Mouse (Mus musculus) ES-E14 (cell line): ENCODE results near the gene Rtel1. TPM values are rescaled to one million over a fixed set of nuclear protein-coding genes. Genes with fewer than 3 reads are reported as not detected.
A peak's percentile ranks its signal among the peaks of the same experiment; 100 is the strongest.

Experiments
- DNase-seq: peaks from one replicate; pipeline ENCODE4 v3.0.0-alpha.2; 2013; ENCODE audit warnings: low read depth, low spot score
- H3K27ac ChIP-seq: 2 replicates; pipeline ENCODE4 v1.5.1; 2012; ENCODE audit warnings: low read depth, mild to moderate bottlenecking, low read length, moderate library complexity, mixed read lengths; ENCODE audit not compliant: poor library complexity, insufficient read depth, severe bottlenecking
- H3K36me3 ChIP-seq: 2 replicates; pipeline ENCODE4 v1.6.1; 2012; ENCODE audit warnings: mild to moderate bottlenecking, low read length, moderate library complexity, mixed read lengths; ENCODE audit not compliant: control insufficient read depth, poor library complexity, insufficient read depth, severe bottlenecking
- H3K4me1 ChIP-seq, 2 experiments: fragments of 150-350 bp in 1 of 2; sonication (generic) in 1 of 2; 2 replicates each; pipeline ENCODE4 v1.6.1; 2012; ENCODE audit warnings: low read length in 2 of 2, mild to moderate bottlenecking in 1 of 2, mixed read lengths in 1 of 2; ENCODE audit not compliant: control insufficient read depth in 2 of 2, insufficient read depth in 2 of 2, poor library complexity in 1 of 2
- H3K4me3 ChIP-seq, 2 experiments: fragments of 150-350 bp in 1 of 2; sonication (generic) in 1 of 2; 2 replicates each; pipeline ENCODE4 v1.5.1; 2012; ENCODE audit warnings: low read length in 2 of 2, low read depth in 1 of 2, mild to moderate bottlenecking in 1 of 2, mixed read lengths in 1 of 2; ENCODE audit not compliant: insufficient read depth in 1 of 2, poor library complexity in 1 of 2, severe bottlenecking in 1 of 2
- H3K9ac ChIP-seq: 2 replicates; pipeline ENCODE4 v1.6.1; 2012; ENCODE audit warnings: low read depth, mild to moderate bottlenecking, low read length, mixed read lengths; ENCODE audit not compliant: poor library complexity, insufficient read depth, severe bottlenecking
- H3K9me3 ChIP-seq: fragments of 150-350 bp; sonication (generic); 2 replicates; pipeline ENCODE4 v1.6.1; 2012; ENCODE audit warnings: low read depth, mild to moderate bottlenecking, low read length; ENCODE audit not compliant: control insufficient read depth, insufficient read depth
- CHD2 ChIP-seq: IDR thresholded peaks from 2 replicates; pipeline ENCODE4 v1.6.1; 2014; ENCODE audit warnings: mild to moderate bottlenecking, low read depth, low read length, inconsistent platforms
- HCFC1 ChIP-seq: IDR thresholded peaks from 2 replicates; pipeline ENCODE4 v1.6.1; 2012; ENCODE audit warnings: low read length, inconsistent platforms, borderline replicate concordance; ENCODE audit not compliant: insufficient read depth
- MAFK ChIP-seq: IDR thresholded peaks from 2 replicates; pipeline ENCODE4 v1.6.1; 2014; ENCODE audit warnings: mild to moderate bottlenecking, low read depth, low read length, inconsistent platforms; ENCODE audit not compliant: insufficient read depth
- ZC3H11A ChIP-seq: IDR thresholded peaks from 2 replicates; pipeline ENCODE4 v1.6.1; 2012; ENCODE audit warnings: low read depth, mild to moderate bottlenecking, inconsistent platforms, low read length, borderline replicate concordance
- ZNF384 ChIP-seq: IDR thresholded peaks from 2 replicates; pipeline ENCODE4 v1.6.1; 2012; ENCODE audit warnings: low read depth, low read length, inconsistent platforms
- in situ Hi-C, 2 experiments: fragments of 600-800 bp; cut with MboI; formaldehyde crosslinking; loops; one replicate each; pipeline ENCODE4 v1.15.1; 2025; ENCODE audit warnings: low sequenced_read_pairs in 2 of 2, inconsistent platforms in 1 of 2; ENCODE audit not compliant: unreplicated experiment in 2 of 2
- total RNA-seq: library from RNA; depleted of rRNA; stranded (reverse); fragments of 300-350 nt; gene quantifications from 2 replicates; pipeline ENCODE4 v1.2.3, GENCODE M21; 2012

The Rtel1 gene
- total RNA-seq, 1 experiment: 133 TPM

- in situ Hi-C loops: no loop called here
- Histone ChIP-seq H3K4me1 (no peaks in the 10 kb centered on the region), H3K4me3 (no peak overlapping the region), H3K27ac (no peak overlapping the region), H3K36me3 (no peaks in the 10 kb centered on the region; the same call in 1 of the 2 replicates), H3K9me3 (no peaks in the 10 kb centered on the region), H3K9ac (no peak overlapping the region)
- no peak for TF ChIP-seq HCFC1
- 0 out of 2 replicates have a peak, but pooled peaks have one; percentile 52 for TF ChIP-seq ZC3H11A
- DNase-seq: peak; percentile 76
Observed at GRCm38 (mm10) chr2:181392600-181393213, 73.2 kb downstream of the Rtel1 start.

- H3K9me3 ChIP-seq: no peaks in the 10 kb centered on the region
- H3K4me3 ChIP-seq: no peak overlapping the region
- no peaks in the 10 kb centered on the region; the same call in 1 of the 2 replicates for H3K36me3 ChIP-seq
- H3K4me1 ChIP-seq: no peaks in the 10 kb centered on the region
- in situ Hi-C loops: no loop called here
- H3K27ac ChIP-seq: no peak overlapping the region
- no peak for DNase-seq
- no peak overlapping the region for H3K9ac ChIP-seq
- TF ChIP-seq MAFK (no peak), HCFC1 (no peak), CHD2 (no peak), ZNF384 (no peak), ZC3H11A (no peak)
Observed at GRCm38 (mm10) chr2:181394086-181394485, 74.5 kb downstream of the Rtel1 start.

GRCm38 (mm10) chr2:181397207-181397761 is 77.7 kb downstream of the Rtel1 start:
- H3K36me3 ChIP-seq: no peaks in the 10 kb centered on the region; the same call in 1 of the 2 replicates
- no peaks in the 10 kb centered on the region for H3K9me3 ChIP-seq
- no peak overlapping the region for H3K9ac ChIP-seq
- no peak overlapping the region for H3K4me3 ChIP-seq
- H3K4me1 ChIP-seq: no peaks in the 10 kb centered on the region; a peak in 1 of 4 replicates
- TF ChIP-seq CHD2 (no peak), ZNF384 (no peak), HCFC1 (no peak), MAFK (no peak), ZC3H11A (no peak)
- in situ Hi-C loops: no loop called here
- H3K27ac ChIP-seq: no peak overlapping the region
- DNase-seq: no peak

GRCm38 (mm10) chr2:181401497-181401896 is 82.0 kb downstream of the Rtel1 start:
- Histone ChIP-seq H3K4me1 (no peaks in the 10 kb centered on the region; a peak in 1 of 4 replicates), H3K9ac (no peak overlapping the region), H3K27ac (no peak overlapping the region), H3K36me3 (no peaks in the 10 kb centered on the region), H3K4me3 (no peak overlapping the region), H3K9me3 (no peaks in the 10 kb centered on the region)
- no peak for TF ChIP-seq HCFC1
- no peak for TF ChIP-seq ZNF384
- no peak for TF ChIP-seq ZC3H11A
- no peak for TF ChIP-seq CHD2
- TF ChIP-seq MAFK: no peak
- in situ Hi-C loops: no loop called here
- DNase-seq: no peak
